Mouse (Mus musculus): Measurements from ENCODE around the gene Rhof. TPM values are rescaled to one million over a fixed set of nuclear protein-coding genes. Genes with fewer than 3 reads are reported as not detected.

Gene Rhof
- polyA plus RNA-seq, 1 experiment from 2014 or later = 2.3 TPM

GRCm38 (mm10) chr5:123159446-123159845 lies 27.0 kb upstream of the Rhof start:
- Histone ChIP-seq H3K4me1 (replicated peaks) (no peaks in the 10 kb centered on the region), H3K36me3 (peaks cover 78% of the 10 kb centered on the region), H3K4me2 (replicated peaks) (no peak overlapping the region), H3K4me3 (replicated peaks) (no peak overlapping the region), H3K9ac (no peak overlapping the region), H3K27ac (no peak overlapping the region), H3K9me3 (no peaks in the 10 kb centered on the region), H3K27me3 (replicated peaks) (no peaks in the 10 kb centered on the region)
- ATAC-seq = no peak
- WGBS = 94% methylated on average over 4 of the region's 4 CpGs

- no peak overlapping the region for H3K4me3 ChIP-seq (replicated peaks)
- no peak overlapping the region for H3K27ac ChIP-seq
- no peak overlapping the region for H3K4me2 ChIP-seq (replicated peaks)
- no peak overlapping the region for H3K9ac ChIP-seq
- no peak for ATAC-seq
- peaks cover 71% of the 10 kb centered on the region for H3K36me3 ChIP-seq
- WGBS = 79% methylated on average over 4 of the region's 4 CpGs
- H3K27me3 ChIP-seq (replicated peaks) = no peaks in the 10 kb centered on the region
- no peaks in the 10 kb centered on the region for H3K9me3 ChIP-seq
- no peaks in the 10 kb centered on the region for H3K4me1 ChIP-seq (replicated peaks)
Measured at GRCm38 (mm10) chr5:123157972-123158371, 25.5 kb upstream of the Rhof start.

- Histone ChIP-seq H3K4me2 (replicated peaks) (no peak overlapping the region), H3K27me3 (replicated peaks) (no peaks in the 10 kb centered on the region), H3K27ac (no peak overlapping the region), H3K36me3 (peaks cover 75% of the 10 kb centered on the region), H3K4me3 (replicated peaks) (no peak overlapping the region), H3K4me1 (replicated peaks) (no peaks in the 10 kb centered on the region), H3K9ac (no peak overlapping the region), H3K9me3 (no peaks in the 10 kb centered on the region)
- WGBS = 92% methylated on average over 12 of the region's 12 CpGs
- ATAC-seq = no peak
Measured at GRCm38 (mm10) chr5:123156763-123157162, 24.3 kb upstream of the Rhof start.

- Histone ChIP-seq H3K4me1 (replicated peaks) (peaks cover 7% of the 10 kb centered on the region), H3K4me3 (replicated peaks) (no peak overlapping the region), H3K27me3 (replicated peaks) (no peaks in the 10 kb centered on the region), H3K4me2 (replicated peaks) (no peak overlapping the region), H3K36me3 (peaks cover 67% of the 10 kb centered on the region), H3K27ac (no peak overlapping the region), H3K9me3 (no peaks in the 10 kb centered on the region), H3K9ac (no peak overlapping the region)
- 51% methylated on average over 7 of the region's 7 CpGs for WGBS
- ATAC-seq = no peak
Measured at GRCm38 (mm10) chr5:123155425-123155824, 22.9 kb upstream of the Rhof start.

- H3K36me3 ChIP-seq = peaks cover 54% of the 10 kb centered on the region
- ATAC-seq = no peak
- no peak overlapping the region for H3K9ac ChIP-seq
- no peak overlapping the region for H3K4me3 ChIP-seq (replicated peaks)
- peaks cover 31% of the 10 kb centered on the region for H3K4me1 ChIP-seq (replicated peaks)
- H3K27me3 ChIP-seq (replicated peaks) = no peaks in the 10 kb centered on the region
- H3K4me2 ChIP-seq (replicated peaks) = no peak overlapping the region
- 81% methylated on average over 1 of the region's 1 CpGs for WGBS
- no peak overlapping the region for H3K27ac ChIP-seq
- no peaks in the 10 kb centered on the region for H3K9me3 ChIP-seq
Measured at GRCm38 (mm10) chr5:123152901-123153300, 20.4 kb upstream of the Rhof start.

- WGBS = 93% methylated on average over 19 of the region's 19 CpGs
- Histone ChIP-seq H3K4me3 (replicated peaks) (no peak overlapping the region), H3K9me3 (no peaks in the 10 kb centered on the region), H3K9ac (no peak overlapping the region), H3K4me1 (replicated peaks) (peaks cover 31% of the 10 kb centered on the region), H3K36me3 (peaks cover 53% of the 10 kb centered on the region), H3K27ac (no peak overlapping the region), H3K4me2 (replicated peaks) (no peak overlapping the region), H3K27me3 (replicated peaks) (no peaks in the 10 kb centered on the region)
- no peak for ATAC-seq
Measured at GRCm38 (mm10) chr5:123151707-123152362, 19.3 kb upstream of the Rhof start.

- H3K27me3 ChIP-seq (replicated peaks) = no peaks in the 10 kb centered on the region
- peak overlapping the region; percentile 33 for H3K4me3 ChIP-seq (replicated peaks)
- H3K4me1 ChIP-seq (replicated peaks) = peaks cover 31% of the 10 kb centered on the region
- H3K27ac ChIP-seq = peak overlapping the region; percentile 24; the same call in 1 of the 2 replicates
- H3K4me2 ChIP-seq (replicated peaks) = peak overlapping the region; percentile 63
- WGBS = 21% methylated on average over 7 of the region's 7 CpGs
- H3K36me3 ChIP-seq = peaks cover 52% of the 10 kb centered on the region
- no peak for ATAC-seq
- no peaks in the 10 kb centered on the region for H3K9me3 ChIP-seq
- no peak overlapping the region for H3K9ac ChIP-seq
Measured at GRCm38 (mm10) chr5:123151077-123151476, 18.6 kb upstream of the Rhof start.

GRCm38 (mm10) chr5:123150641-123151040 lies 18.1 kb upstream of the Rhof start:
- 30% methylated on average over 7 of the region's 7 CpGs for WGBS
- Histone ChIP-seq H3K4me3 (replicated peaks) (peak overlapping the region; percentile 33), H3K27ac (peak overlapping the region; percentile 24; the same call in 1 of the 2 replicates), H3K27me3 (replicated peaks) (no peaks in the 10 kb centered on the region), H3K9me3 (no peaks in the 10 kb centered on the region), H3K4me1 (replicated peaks) (peaks cover 34% of the 10 kb centered on the region), H3K4me2 (replicated peaks) (peak overlapping the region; percentile 63), H3K9ac (0 out of 2 replicates have a peak overlapping the region, but pooled peaks have one; percentile 28), H3K36me3 (peaks cover 50% of the 10 kb centered on the region)
- ATAC-seq = no peak

GRCm38 (mm10) chr5:123149451-123150400 lies 17.2 kb upstream of the Rhof start:
- Histone ChIP-seq H3K9me3 (no peaks in the 10 kb centered on the region), H3K36me3 (peaks cover 48% of the 10 kb centered on the region), H3K27me3 (replicated peaks) (no peaks in the 10 kb centered on the region), H3K27ac (peak overlapping the region; percentile 20; the same call in 1 of the 2 replicates), H3K4me1 (replicated peaks) (peaks cover 43% of the 10 kb centered on the region), H3K9ac (0 out of 2 replicates have a peak overlapping the region, but pooled peaks have one; percentile 28), H3K4me2 (replicated peaks) (peak overlapping the region; percentile 63), H3K4me3 (replicated peaks) (peak overlapping the region; percentile 33)
- peak; percentile 90 for ATAC-seq
- 6% methylated on average over 19 of the region's 19 CpGs for WGBS

GRCm38 (mm10) chr5:123148073-123148722 lies 15.7 kb upstream of the Rhof start:
- 0 out of 2 replicates have a peak overlapping the region, but pooled peaks have one; percentile 9 for H3K27ac ChIP-seq
- no peak overlapping the region for H3K4me3 ChIP-seq (replicated peaks)
- no peak overlapping the region for H3K9ac ChIP-seq
- no peak overlapping the region for H3K4me2 ChIP-seq (replicated peaks)
- no peak for ATAC-seq
- H3K27me3 ChIP-seq (replicated peaks) = no peaks in the 10 kb centered on the region
- peaks cover 39% of the 10 kb centered on the region for H3K36me3 ChIP-seq
- WGBS = 86% methylated on average over 25 of the region's 25 CpGs
- H3K4me1 ChIP-seq (replicated peaks) = peaks cover 51% of the 10 kb centered on the region
- no peaks in the 10 kb centered on the region for H3K9me3 ChIP-seq

- peaks cover 33% of the 10 kb centered on the region for H3K36me3 ChIP-seq
- H3K4me1 ChIP-seq (replicated peaks) = peaks cover 51% of the 10 kb centered on the region
- 82% methylated on average over 17 of the region's 17 CpGs for WGBS
- no peak overlapping the region for H3K4me3 ChIP-seq (replicated peaks)
- no peak overlapping the region for H3K27ac ChIP-seq
- no peaks in the 10 kb centered on the region for H3K9me3 ChIP-seq
- H3K9ac ChIP-seq = no peak overlapping the region; the same call in 1 of the 2 replicates
- H3K4me2 ChIP-seq (replicated peaks) = no peak overlapping the region
- ATAC-seq = no peak
- H3K27me3 ChIP-seq (replicated peaks) = no peaks in the 10 kb centered on the region
Measured at GRCm38 (mm10) chr5:123147569-123147968, 15.1 kb upstream of the Rhof start.

- Histone ChIP-seq H3K4me2 (replicated peaks) (no peak overlapping the region), H3K27ac (no peak overlapping the region), H3K4me1 (replicated peaks) (peaks cover 51% of the 10 kb centered on the region), H3K4me3 (replicated peaks) (no peak overlapping the region), H3K9me3 (no peaks in the 10 kb centered on the region), H3K9ac (no peak overlapping the region), H3K36me3 (peaks cover 23% of the 10 kb centered on the region), H3K27me3 (replicated peaks) (no peaks in the 10 kb centered on the region)
- WGBS = 87% methylated on average over 11 of the region's 11 CpGs
- ATAC-seq = no peak
Measured at GRCm38 (mm10) chr5:123146357-123146756, 13.9 kb upstream of the Rhof start.
